ENCODE assay signal across 8 mouse cellular contexts in genomic region chr15:98871916-98872888, GRCm38 (mm10). TPM values are rescaled to one million over a fixed set of nuclear protein-coding genes. Genes with fewer than 3 reads are reported as not detected.
A peak's percentile ranks its signal among the peaks of the same experiment; 100 is the strongest.
DNase-seq lines count a peak whose midpoint lies in the region; ATAC-seq lines count a peak whose summit lies in the region.

No protein-coding gene starts in this region.

- H3K27ac ChIP-seq in heart, embryonic 12.5 days (ENCODE audit: poor library complexity, severe bottlenecking) = peak overlapping the region; percentile 98
- H3K27ac ChIP-seq in liver, embryonic 13.5 days = peak overlapping the region; percentile 95
- peak overlapping the region; percentile 98 for H3K27ac ChIP-seq in stomach, embryonic 16.5 days (ENCODE audit: low read length)

- peaks cover 37% of the 10 kb centered on the region for H3K4me1 ChIP-seq in heart, embryonic 12.5 days (replicated peaks)
- H3K4me1 ChIP-seq in liver, embryonic 13.5 days (replicated peaks) = peaks cover 50% of the 10 kb centered on the region
- peaks cover 27% of the 10 kb centered on the region for H3K4me1 ChIP-seq in stomach, embryonic 16.5 days (ENCODE audit: control insufficient read depth, insufficient read depth, low read length)

- H3K4me2 ChIP-seq in heart, embryonic 12.5 days = peak overlapping the region; percentile 99
- peak overlapping the region; percentile 86 for H3K4me2 ChIP-seq in liver, embryonic 13.5 days
- peak overlapping the region; percentile 64 for H3K4me2 ChIP-seq in stomach, embryonic 16.5 days (ENCODE audit: low read depth, low read length)

- 1% methylated on average over 51 of the region's 51 CpGs for WGBS in heart, embryonic 12.5 days
- 2% methylated on average over 51 of the region's 51 CpGs for WGBS in liver, embryonic 13.5 days (ENCODE audit: insufficient replicate concordance)
- WGBS in stomach, embryonic 16.5 days = under 1% methylated on average over 51 of the region's 51 CpGs

- no peaks in the 10 kb centered on the region for H3K27me3 ChIP-seq in heart, embryonic 12.5 days (replicated peaks)
- H3K27me3 ChIP-seq in liver, embryonic 13.5 days = no peaks in the 10 kb centered on the region
- no peaks in the 10 kb centered on the region for H3K27me3 ChIP-seq in stomach, embryonic 16.5 days (ENCODE audit: control insufficient read depth, insufficient read depth, low read length)

- H3K9me3 ChIP-seq in heart, embryonic 12.5 days (replicated peaks) = no peaks in the 10 kb centered on the region
- H3K9me3 ChIP-seq in liver, embryonic 13.5 days (replicated peaks) = no peaks in the 10 kb centered on the region
- no peaks in the 10 kb centered on the region for H3K9me3 ChIP-seq in stomach, embryonic 16.5 days (replicated peaks; ENCODE audit: control insufficient read depth, low read length)

- peak; percentile 95 for DNase-seq in CD4-positive helper T cell, adult 2 months (ENCODE audit: low read depth, low spot score)
- peak; percentile 95 for DNase-seq in brain, embryonic 18.5 days (ENCODE audit: low read depth, low spot score)
- peak; percentile 96 for DNase-seq in kidney, postnatal 10 days
- DNase-seq in liver, embryonic 13.5 days = peak; percentile 87
- peak; percentile 97 for DNase-seq in neural tube, embryonic 10.5 days (ENCODE audit: extremely low spot score, low spot score)

- H3K4me3 ChIP-seq in heart, embryonic 12.5 days = peak overlapping the region; percentile 85
- H3K4me3 ChIP-seq in liver, embryonic 13.5 days (replicated peaks) = peak overlapping the region; percentile 99
- H3K4me3 ChIP-seq in stomach, embryonic 16.5 days (replicated peaks; ENCODE audit: low read length) = peak overlapping the region; percentile 95

- peak overlapping the region; percentile 97 for H3K9ac ChIP-seq in heart, embryonic 12.5 days
- H3K9ac ChIP-seq in liver, embryonic 13.5 days = peak overlapping the region; percentile 99
- peak overlapping the region; percentile 100 for H3K9ac ChIP-seq in stomach, embryonic 16.5 days (ENCODE audit: low read length)

- H3K36me3 ChIP-seq in heart, embryonic 12.5 days = no peaks in the 10 kb centered on the region
- H3K36me3 ChIP-seq in liver, embryonic 13.5 days = no peaks in the 10 kb centered on the region
- H3K36me3 ChIP-seq in stomach, embryonic 16.5 days (ENCODE audit: control insufficient read depth, insufficient read depth, low read length) = no peaks in the 10 kb centered on the region

- ATAC-seq in erythroid progenitor cell, adult 5-6 weeks (replicated peaks; ENCODE audit: low FRiP score, poor library complexity, severe bottlenecking) = peak; percentile 83
- peak; percentile 85 for ATAC-seq in heart, embryonic 12.5 days (ENCODE audit: insufficient number of reproducible peaks, low FRiP score)
- peak; percentile 68 for ATAC-seq in liver, embryonic 13.5 days (ENCODE audit: low read depth)
- ATAC-seq in stomach, embryonic 16.5 days (ENCODE audit: insufficient read depth, low FRiP score) = peak; percentile 83

RNA-seq across cellular contexts. Expression of gene Kmt2d, which starts 1.2 kb away (rescaled TPM):
- total RNA-seq in erythroid progenitor cell, adult 5-6 weeks (2015; ENCODE audit: low replicate concordance) = 29.2 and 52.4 TPM in 2 replicates
- 69.3 and 96.1 TPM in 2 replicates for total RNA-seq in erythroid progenitor cell, adult 5-6 weeks (2017; ENCODE audit: low replicate concordance)
- polyA plus RNA-seq in heart, embryonic 12.5 days (2016; fragmentation: Nextera tagmentation; extraction: Ambion mirVana) = 9.2 and 10.3 TPM in 2 replicates
- 4.0 and 4.2 TPM in 2 replicates for polyA plus RNA-seq in liver, embryonic 13.5 days (2015; fragmentation: Nextera tagmentation; extraction: Ambion mirVana)
- polyA plus RNA-seq in stomach, embryonic 16.5 days (2015; fragmentation: Nextera tagmentation; extraction: Ambion mirVana) = 10.1 and 11.4 TPM in 2 replicates

RNA-seq across cellular contexts. Expression of gene Rhebl1, which starts 22.1 kb away (rescaled TPM):
- 2.2 and 5.9 TPM in 2 replicates for total RNA-seq in erythroid progenitor cell, adult 5-6 weeks (2015; ENCODE audit: low replicate concordance)
- total RNA-seq in erythroid progenitor cell, adult 5-6 weeks (2017; ENCODE audit: low replicate concordance) = not detected in 2 replicates
- polyA plus RNA-seq in heart, embryonic 12.5 days (2016; fragmentation: Nextera tagmentation; extraction: Ambion mirVana) = 4.3 and 6.1 TPM in 2 replicates
- 4.0 and 4.2 TPM in 2 replicates for polyA plus RNA-seq in liver, embryonic 13.5 days (2015; fragmentation: Nextera tagmentation; extraction: Ambion mirVana)
- polyA plus RNA-seq in stomach, embryonic 16.5 days (2015; fragmentation: Nextera tagmentation; extraction: Ambion mirVana) = 8.2 and 9.8 TPM in 2 replicates

RNA-seq across cellular contexts. Expression of gene Dhh, which starts 26.1 kb away (rescaled TPM):
- not detected in 2 replicates for total RNA-seq in erythroid progenitor cell, adult 5-6 weeks (2015; ENCODE audit: low replicate concordance)
- not detected in 2 replicates for total RNA-seq in erythroid progenitor cell, adult 5-6 weeks (2017; ENCODE audit: low replicate concordance)
- polyA plus RNA-seq in heart, embryonic 12.5 days (2016; fragmentation: Nextera tagmentation; extraction: Ambion mirVana) = 4.5 and 4.6 TPM in 2 replicates
- 0.12 and 0.16 TPM in 2 replicates for polyA plus RNA-seq in liver, embryonic 13.5 days (2015; fragmentation: Nextera tagmentation; extraction: Ambion mirVana)
- polyA plus RNA-seq in stomach, embryonic 16.5 days (2015; fragmentation: Nextera tagmentation; extraction: Ambion mirVana) = 0.84 and 1.1 TPM in 2 replicates

RNA-seq across cellular contexts. Expression of gene Prkag1, which starts 40.9 kb away (rescaled TPM):
- total RNA-seq in erythroid progenitor cell, adult 5-6 weeks (2015; ENCODE audit: low replicate concordance) = 58.0 and 61.2 TPM in 2 replicates
- 73.0 and 87.4 TPM in 2 replicates for total RNA-seq in erythroid progenitor cell, adult 5-6 weeks (2017; ENCODE audit: low replicate concordance)
- 81.5 and 83.5 TPM in 2 replicates for polyA plus RNA-seq in heart, embryonic 12.5 days (2016; fragmentation: Nextera tagmentation; extraction: Ambion mirVana)
- 116 and 117 TPM in 2 replicates for polyA plus RNA-seq in liver, embryonic 13.5 days (2015; fragmentation: Nextera tagmentation; extraction: Ambion mirVana)
- 85.4 and 86.4 TPM in 2 replicates for polyA plus RNA-seq in stomach, embryonic 16.5 days (2015; fragmentation: Nextera tagmentation; extraction: Ambion mirVana)

RNA-seq across cellular contexts. Expression of gene Lmbr1l, which starts 45.8 kb away (rescaled TPM):
- 7.9 and 15.1 TPM in 2 replicates for total RNA-seq in erythroid progenitor cell, adult 5-6 weeks (2015; ENCODE audit: low replicate concordance)
- total RNA-seq in erythroid progenitor cell, adult 5-6 weeks (2017; ENCODE audit: low replicate concordance) = 9.0 and 12.1 TPM in 2 replicates
- 16.9 and 17.2 TPM in 2 replicates for polyA plus RNA-seq in heart, embryonic 12.5 days (2016; fragmentation: Nextera tagmentation; extraction: Ambion mirVana)
- 3.2 and 3.9 TPM in 2 replicates for polyA plus RNA-seq in liver, embryonic 13.5 days (2015; fragmentation: Nextera tagmentation; extraction: Ambion mirVana)
- polyA plus RNA-seq in stomach, embryonic 16.5 days (2015; fragmentation: Nextera tagmentation; extraction: Ambion mirVana) = 14.8 and 18.3 TPM in 2 replicates

Comparison
In these comparisons a context has a peak if more than half of its experiments do, and no peak if none do; other contexts are left out.
1. Peak in every context shown above with its lines: DNase-seq, ATAC-seq, H3K4me3 ChIP-seq and H3K27ac ChIP-seq.